Mouse (Mus musculus) stomach, postnatal 0 days (tissue): ENCODE results near the gene Zglp1.

ENCODE experiments used
- CTCF ChIP-seq: IDR thresholded peaks from 2 replicates; pipeline ENCODE4 v1.5.1; 2016; ENCODE audit warnings: antibody characterized with exemption, low read depth, mild to moderate bottlenecking, moderate library complexity
- EP300 ChIP-seq: optimal IDR thresholded peaks from 2 replicates; pipeline ENCODE3; 2016; ENCODE audit warnings: antibody characterized with exemption

GRCm38 (mm10) chr9:21072641-21073040 is 5.7 kb upstream of the Zglp1 start:
- TF ChIP-seq CTCF (no peak), EP300 (no peak)
